Mouse (Mus musculus) liver, adult 2 months (tissue): ENCODE measurements around the gene Dock4. TPM values are rescaled to one million over a fixed set of nuclear protein-coding genes. Genes with fewer than 3 reads are reported as not detected.

Experiments
- DNase-seq: peaks from one replicate; pipeline ENCODE4 v3.0.0-alpha.2; 2011; ENCODE audit warnings: low read depth, low spot score; ENCODE audit errors: extremely low read depth
- H3K27ac ChIP-seq: fragments of 200-500 bp; replicated peaks from 2 replicates; pipeline ENCODE4 v1.5.1; 2012; ENCODE audit warnings: low read depth, mild to moderate bottlenecking, control low read depth, inconsistent platforms, low read length; ENCODE audit not compliant: insufficient read depth
- H3K27me3 ChIP-seq: fragments of 200-500 bp; 2 replicates; pipeline ENCODE4 v1.6.1; 2012; ENCODE audit warnings: mild to moderate bottlenecking, moderate library complexity, low read length, inconsistent platforms; ENCODE audit not compliant: control insufficient read depth, insufficient read depth
- H3K36me3 ChIP-seq: fragments of 200-500 bp; 2 replicates; pipeline ENCODE4 v1.6.1; 2012; ENCODE audit warnings: low read length, inconsistent platforms; ENCODE audit not compliant: control insufficient read depth, insufficient read depth
- H3K4me1 ChIP-seq: fragments of 200-500 bp; 2 replicates; pipeline ENCODE4 v1.6.1; 2011; ENCODE audit warnings: low read length; ENCODE audit not compliant: control insufficient read depth, insufficient read depth
- H3K4me3 ChIP-seq: fragments of 200-500 bp; 2 replicates; pipeline ENCODE4 v1.5.1; 2011; ENCODE audit warnings: low read depth, mild to moderate bottlenecking, control low read depth, low read length, moderate library complexity; ENCODE audit not compliant: insufficient read depth
- H3K79me2 ChIP-seq: fragments of 200-500 bp; 2 replicates; pipeline ENCODE4 v1.6.1; 2012; ENCODE audit warnings: inconsistent platforms, mild to moderate bottlenecking, low read length, moderate library complexity; ENCODE audit not compliant: control insufficient read depth, insufficient read depth
- H3K9ac ChIP-seq: fragments of 200-500 bp; 2 replicates; pipeline ENCODE4 v1.6.1; 2012; ENCODE audit warnings: low read depth, mild to moderate bottlenecking, control low read depth, inconsistent platforms, low read length
- CTCF ChIP-seq: fragments of 200-500 bp; IDR thresholded peaks from 2 replicates; pipeline ENCODE4 v1.5.1; 2011; ENCODE audit warnings: low read depth, low read length, control low read depth
- POLR2A ChIP-seq: fragments of 200-500 bp; IDR thresholded peaks from 2 replicates; pipeline ENCODE4 v1.6.1; 2011; ENCODE audit warnings: low read length, control low read depth; ENCODE audit not compliant: insufficient read depth; ENCODE audit errors: extremely low read depth
- WGBS: fragments of 180-500 bp; shearing (Covaris S2); methylation state at CpG from one replicate; pipeline ENCODE4 v1.1.7; 2018; 5-methylcytosine and 5-hydroxymethylcytosine counted together
- polyA plus RNA-seq: library from polyadenylated mRNA; depleted of rRNA; stranded (reverse); fragments of >200 nt; gene quantifications from 2 replicates; pipeline ENCODE4 v1.2.3, GENCODE M21; 2012
- total RNA-seq: library from RNA; depleted of rRNA; stranded (reverse); fragments of >200 nt; gene quantifications from 2 replicates; pipeline ENCODE4 v1.2.3, GENCODE M21; 2014

The Dock4 gene
- total and polyA plus RNA-seq, 2 experiments, result 5.9 to 26.8 TPM

GRCm38 (mm10) chr12:40884976-40885375 lies 439.2 kb downstream of the Dock4 start:
- Histone ChIP-seq H3K4me1 (no peaks in the 10 kb centered on the region), H3K79me2 (no peaks in the 10 kb centered on the region), H3K9ac (no peak overlapping the region), H3K27ac (no peak overlapping the region), H3K4me3 (no peak overlapping the region), H3K36me3 (no peaks in the 10 kb centered on the region), H3K27me3 (no peaks in the 10 kb centered on the region)
- no peak for DNase-seq
- 81% methylated on average over 3 of the region's 3 CpGs for WGBS
- TF ChIP-seq POLR2A, result no peak
- no peak for TF ChIP-seq CTCF

- 98% methylated on average over 6 of the region's 6 CpGs for WGBS
- Histone ChIP-seq H3K36me3 (no peaks in the 10 kb centered on the region), H3K27ac (no peak overlapping the region), H3K27me3 (no peaks in the 10 kb centered on the region), H3K4me3 (no peak overlapping the region), H3K79me2 (no peaks in the 10 kb centered on the region), H3K9ac (no peak overlapping the region), H3K4me1 (no peaks in the 10 kb centered on the region)
- DNase-seq, result no peak
- TF ChIP-seq CTCF, result no peak
- TF ChIP-seq POLR2A, result no peak
These were observed 439.6 kb downstream of the Dock4 start for GRCm38 (mm10) chr12:40885377-40885776.

- no peaks in the 10 kb centered on the region for H3K79me2 ChIP-seq
- no peak for TF ChIP-seq CTCF
- no peak for TF ChIP-seq POLR2A
- DNase-seq, result no peak
- H3K4me3 ChIP-seq, result no peak overlapping the region
- 77% methylated on average over 2 of the region's 2 CpGs for WGBS
- no peaks in the 10 kb centered on the region for H3K36me3 ChIP-seq
- no peak overlapping the region for H3K27ac ChIP-seq
- no peaks in the 10 kb centered on the region for H3K27me3 ChIP-seq
- no peaks in the 10 kb centered on the region for H3K4me1 ChIP-seq
- H3K9ac ChIP-seq, result no peak overlapping the region
These were observed 441.7 kb downstream of the Dock4 start for GRCm38 (mm10) chr12:40887496-40887895.

- WGBS, result 26% methylated on average over 2 of the region's 2 CpGs
- DNase-seq, result no peak
- no peak overlapping the region for H3K9ac ChIP-seq
- H3K36me3 ChIP-seq, result no peaks in the 10 kb centered on the region
- H3K27me3 ChIP-seq, result no peaks in the 10 kb centered on the region
- H3K4me1 ChIP-seq, result no peaks in the 10 kb centered on the region
- H3K79me2 ChIP-seq, result no peaks in the 10 kb centered on the region
- H3K27ac ChIP-seq, result no peak overlapping the region
- TF ChIP-seq POLR2A, result no peak
- no peak for TF ChIP-seq CTCF
- no peak overlapping the region for H3K4me3 ChIP-seq
These were observed 442.6 kb downstream of the Dock4 start for GRCm38 (mm10) chr12:40888261-40888791.

- Histone ChIP-seq H3K9ac (no peak overlapping the region), H3K27me3 (no peaks in the 10 kb centered on the region), H3K36me3 (no peaks in the 10 kb centered on the region), H3K27ac (no peak overlapping the region), H3K79me2 (no peaks in the 10 kb centered on the region), H3K4me1 (no peaks in the 10 kb centered on the region), H3K4me3 (no peak overlapping the region)
- DNase-seq, result no peak
- WGBS, result 65% methylated on average over 1 of the region's 1 CpGs
- no peak for TF ChIP-seq CTCF
- no peak for TF ChIP-seq POLR2A
These were observed 443.1 kb downstream of the Dock4 start for GRCm38 (mm10) chr12:40888829-40889228.

GRCm38 (mm10) chr12:40889534-40889933 lies 443.8 kb downstream of the Dock4 start:
- 92% methylated on average over 3 of the region's 3 CpGs for WGBS
- H3K9ac ChIP-seq, result no peak overlapping the region
- no peak overlapping the region for H3K27ac ChIP-seq
- DNase-seq, result no peak
- no peaks in the 10 kb centered on the region for H3K4me1 ChIP-seq
- no peaks in the 10 kb centered on the region for H3K36me3 ChIP-seq
- TF ChIP-seq POLR2A (no peak), CTCF (no peak)
- H3K79me2 ChIP-seq, result no peaks in the 10 kb centered on the region
- H3K27me3 ChIP-seq, result no peaks in the 10 kb centered on the region
- no peak overlapping the region for H3K4me3 ChIP-seq
